Mouse (Mus musculus) adrenal gland, adult (tissue): ENCODE results near the gene 1110002E22Rik.

Experiments
- DNase-seq, 2 experiments: peaks; one replicate each; pipeline ENCODE4 v3.0.0; 2022 to 2023; ENCODE audit warnings: low spot score in 1 of 2; ENCODE audit not compliant: inconsistent age in 2 of 2

1110002E22Rik gene

DNA sequence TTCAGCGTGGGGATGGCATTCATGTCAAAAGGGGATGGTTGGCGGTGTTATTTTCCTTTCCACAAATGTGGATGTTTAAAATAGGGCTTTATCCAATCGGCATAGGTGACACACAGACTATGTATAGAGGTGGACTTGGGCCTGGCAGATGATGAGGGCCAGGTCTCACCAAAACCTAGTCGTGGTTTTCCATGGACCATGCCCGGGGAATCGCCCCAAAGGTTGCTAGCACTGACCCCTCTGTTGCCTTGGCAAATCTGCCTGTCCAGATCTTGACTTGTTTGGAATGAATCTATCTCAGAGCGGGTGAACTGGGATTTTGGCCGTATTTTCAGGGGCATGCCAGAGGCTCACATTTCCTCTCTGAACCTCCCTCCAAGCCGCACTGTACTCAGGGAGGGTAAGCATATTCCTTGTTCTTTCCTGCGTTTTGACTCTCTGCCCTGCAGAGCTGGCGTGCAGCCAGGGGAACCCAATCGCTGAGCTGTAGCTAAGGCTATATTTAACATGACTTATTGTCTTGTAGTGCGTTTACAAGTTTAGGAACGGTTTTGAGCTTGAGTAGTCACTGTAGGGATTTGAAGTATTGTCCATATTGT lies 1.0 kb upstream of the 1110002E22Rik start:
- peak; percentile 59 to 80 for DNase-seq

DNA sequence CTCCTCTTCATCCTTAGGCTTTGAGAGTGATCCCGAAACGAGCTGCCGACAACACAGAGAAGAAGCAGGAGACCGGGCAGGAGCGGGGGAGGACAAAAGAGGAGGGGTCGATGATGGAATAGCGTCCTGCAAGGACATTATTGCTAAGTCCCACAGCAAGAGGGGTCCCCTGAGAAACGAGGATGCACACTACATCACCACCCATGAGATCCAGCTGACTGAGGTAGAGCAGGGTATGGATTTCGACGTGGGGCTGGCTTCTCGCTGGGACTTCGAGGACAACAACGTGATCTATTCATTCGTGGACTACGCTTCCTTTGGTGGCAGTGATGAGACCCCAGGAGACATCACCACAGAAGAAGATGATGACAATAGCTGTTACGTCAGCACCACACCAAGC lies 1.1 kb downstream of the 1110002E22Rik start:
- no peak for DNase-seq

DNA sequence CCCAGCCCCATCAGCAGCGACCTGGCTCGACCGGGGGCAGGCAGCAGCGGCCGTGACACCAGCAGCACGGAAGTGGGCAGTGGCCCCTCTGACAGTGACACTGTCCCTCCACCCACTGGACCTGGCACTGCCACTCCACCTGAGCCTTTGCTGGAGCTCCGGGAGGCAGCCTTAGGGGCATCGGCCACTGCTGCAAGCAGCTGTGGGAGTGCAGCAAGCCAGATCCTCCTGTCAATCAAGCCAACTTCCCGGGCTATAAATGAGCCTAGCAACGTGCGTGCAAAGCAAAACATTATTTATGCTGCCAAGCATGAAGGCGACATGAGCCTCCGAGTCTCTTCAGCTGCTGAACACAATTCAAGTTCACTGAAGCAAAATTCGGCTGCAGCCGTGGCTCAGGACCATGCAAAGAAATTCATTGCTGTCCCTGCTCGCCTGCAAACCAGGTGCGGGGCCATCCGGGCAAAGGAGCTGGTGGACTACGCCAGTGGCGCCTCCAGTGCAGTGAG lies 1.6 kb downstream of the 1110002E22Rik start:
- DNase-seq, result no peak

DNA sequence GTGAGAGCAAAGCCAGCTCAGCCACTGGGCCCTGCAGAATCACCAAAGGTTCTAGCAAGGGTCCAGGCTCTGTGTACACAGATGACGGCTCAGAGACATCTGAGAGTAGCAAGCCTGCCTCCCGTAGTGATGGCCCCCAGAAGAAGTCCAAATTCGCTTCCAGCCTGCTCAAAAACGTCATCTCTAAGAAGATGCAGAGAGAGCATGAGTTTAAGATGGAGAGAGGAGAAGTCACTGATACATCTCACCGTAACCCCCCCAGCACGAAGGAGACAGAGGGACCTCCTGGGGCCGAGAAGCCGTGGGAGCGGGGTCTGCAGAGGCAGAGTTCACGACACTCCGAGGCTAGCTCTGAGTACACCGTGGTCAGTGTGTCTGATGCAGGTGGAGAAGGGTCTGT lies 2.4 kb downstream of the 1110002E22Rik start, which contains the start of gene Gm5105:
Gm5105 (minus strand) TSS at position 101 of the 400 bp plus-strand sequence.
- no peak for DNase-seq

DNA sequence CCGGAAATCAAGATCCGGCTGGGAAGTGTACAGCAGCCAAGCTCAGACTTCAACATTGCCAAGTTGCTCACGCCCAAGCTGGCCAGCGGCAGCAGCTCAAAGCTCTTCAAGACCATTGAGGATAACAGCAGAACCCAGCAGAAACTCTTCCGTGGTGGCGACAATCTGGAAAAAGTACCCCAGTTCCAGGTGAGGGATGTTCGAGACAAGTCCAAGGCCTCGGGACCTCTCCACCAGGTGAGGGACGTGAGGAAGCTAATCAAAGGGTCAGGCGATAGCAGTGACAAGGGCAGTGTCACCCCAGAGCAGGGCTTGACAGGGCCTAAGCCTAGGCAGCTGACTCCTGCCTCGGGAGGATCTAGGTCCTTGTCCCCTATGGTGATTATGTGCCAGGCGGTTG lies 3.3 kb downstream of the 1110002E22Rik start:
- DNase-seq, result no peak

DNA sequence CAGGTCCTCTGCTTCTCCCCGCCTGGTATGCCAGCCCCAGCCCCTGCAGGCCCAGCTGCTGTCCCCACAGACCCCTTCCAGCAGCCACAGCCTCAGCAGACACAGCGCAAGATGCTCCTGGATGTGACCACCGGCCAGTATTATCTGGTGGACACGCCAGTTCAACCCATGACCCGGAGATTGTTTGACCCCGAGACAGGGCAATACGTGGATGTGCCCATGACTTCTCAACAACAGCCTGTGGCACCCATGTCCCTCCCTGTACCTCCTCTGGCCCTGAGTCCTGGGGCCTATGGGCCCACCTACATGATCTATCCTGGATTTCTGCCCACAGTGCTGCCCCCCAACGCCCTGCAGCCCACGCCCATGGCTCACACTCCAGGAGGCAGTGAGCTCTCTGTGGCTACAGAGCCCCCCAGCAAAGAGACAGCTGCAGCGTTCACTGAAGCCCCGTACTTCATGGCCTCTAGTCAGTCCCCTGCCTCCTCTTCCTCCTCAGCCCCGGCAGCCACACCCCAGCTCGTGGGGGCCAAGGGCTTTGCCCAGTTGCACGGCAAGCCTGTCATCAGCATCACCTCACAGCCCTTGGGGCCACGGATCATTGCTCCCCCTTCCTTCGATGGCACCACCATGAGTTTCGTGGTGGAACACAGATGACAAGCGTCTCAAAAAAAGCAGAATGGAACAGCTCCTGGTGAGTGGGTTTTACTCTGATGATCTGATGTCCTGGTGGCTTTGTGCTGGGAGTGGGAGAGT lies 5.1 kb downstream of the 1110002E22Rik start:
- no peak for DNase-seq

DNA sequence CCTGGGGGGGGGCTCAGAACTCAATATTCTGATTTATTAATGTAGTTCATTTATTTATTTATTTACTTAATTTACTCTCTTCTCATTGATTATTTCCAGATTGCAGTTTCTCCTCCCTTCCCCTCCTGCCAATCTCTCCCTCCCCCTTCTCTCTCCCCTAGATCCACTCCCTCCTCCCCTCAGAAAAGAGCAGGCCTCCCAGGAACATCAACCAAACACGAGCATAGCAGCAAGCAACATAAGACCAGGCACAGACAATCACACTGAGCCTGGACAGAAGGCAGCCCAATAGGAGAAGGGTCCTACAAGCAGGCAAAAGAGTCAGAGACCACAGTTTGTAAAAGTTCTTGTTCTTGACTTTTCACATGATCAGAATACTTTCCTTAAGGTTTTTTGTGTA lies 6.2 kb downstream of the 1110002E22Rik start:
- DNase-seq, result no peak

DNA sequence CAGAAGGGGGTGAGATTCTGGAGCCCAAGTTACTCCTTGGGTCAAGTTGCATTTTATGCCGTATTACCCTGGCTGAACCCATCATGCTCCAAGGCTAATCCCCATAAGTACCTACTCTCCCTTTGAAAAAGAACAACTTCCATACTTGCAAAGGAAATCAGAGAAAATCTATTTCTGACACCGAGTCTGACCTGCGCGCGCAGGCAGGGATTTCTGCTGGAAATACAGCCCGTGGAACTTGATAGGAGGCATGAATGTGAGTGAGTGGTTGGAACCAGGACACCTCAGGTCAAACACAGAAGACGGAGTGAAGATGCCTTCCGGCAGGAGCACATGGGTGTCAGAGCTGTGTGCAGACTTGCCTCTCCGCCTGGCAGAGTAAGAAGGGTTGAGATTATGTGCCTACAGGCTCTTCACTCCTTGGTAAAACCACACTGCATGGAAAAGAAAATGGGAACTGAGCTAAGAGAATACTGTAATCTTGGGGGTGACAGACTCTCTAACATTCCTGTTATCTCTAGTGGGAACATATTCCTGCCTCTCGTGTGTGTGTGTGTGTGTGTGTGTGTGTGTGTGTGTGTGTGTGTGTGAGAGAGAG lies 6.7 kb downstream of the 1110002E22Rik start:
- no peak for DNase-seq

DNA sequence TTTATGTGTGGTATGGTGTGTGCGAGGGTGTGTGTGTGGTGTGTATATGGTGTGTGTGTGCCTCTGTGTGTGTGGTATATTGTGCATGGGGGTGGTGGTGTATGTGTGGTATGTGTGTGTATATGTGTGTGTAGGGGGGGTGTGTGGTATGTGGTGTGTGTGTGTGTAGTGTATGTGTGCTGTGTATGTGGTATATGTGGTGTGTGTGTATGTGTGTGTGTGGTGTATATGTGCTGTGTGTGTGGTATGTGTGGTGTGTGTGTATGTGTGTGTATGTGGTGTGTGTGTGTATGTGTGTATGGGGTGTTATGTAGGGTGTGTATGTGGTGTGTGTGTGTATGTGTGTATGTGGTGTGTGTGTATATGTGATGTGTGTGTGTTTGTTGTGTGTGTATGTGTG lies 9.4 kb downstream of the 1110002E22Rik start:
- no peak for DNase-seq

DNA sequence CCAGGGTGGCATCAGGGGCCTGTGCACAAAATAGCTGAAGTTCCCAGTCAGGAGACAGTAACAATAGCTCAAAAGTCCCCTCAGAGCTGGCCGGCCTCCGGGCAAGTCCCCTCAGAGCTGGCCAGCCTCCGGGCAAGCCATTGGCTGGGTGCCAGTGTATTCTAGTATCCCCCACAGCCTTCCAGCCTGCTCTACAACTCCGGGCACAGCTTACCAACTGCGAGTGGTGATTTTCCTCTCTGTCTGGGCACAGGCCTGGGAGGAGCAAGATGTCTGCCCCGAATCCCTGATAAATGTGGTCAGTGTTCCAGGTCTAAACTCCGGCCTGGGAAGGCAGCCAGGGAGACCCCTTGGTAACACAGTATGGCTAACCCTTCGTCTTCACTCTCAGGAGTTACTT lies 10.4 kb downstream of the 1110002E22Rik start:
- peak in 1 of 2 experiments; percentile 31 for DNase-seq

DNA sequence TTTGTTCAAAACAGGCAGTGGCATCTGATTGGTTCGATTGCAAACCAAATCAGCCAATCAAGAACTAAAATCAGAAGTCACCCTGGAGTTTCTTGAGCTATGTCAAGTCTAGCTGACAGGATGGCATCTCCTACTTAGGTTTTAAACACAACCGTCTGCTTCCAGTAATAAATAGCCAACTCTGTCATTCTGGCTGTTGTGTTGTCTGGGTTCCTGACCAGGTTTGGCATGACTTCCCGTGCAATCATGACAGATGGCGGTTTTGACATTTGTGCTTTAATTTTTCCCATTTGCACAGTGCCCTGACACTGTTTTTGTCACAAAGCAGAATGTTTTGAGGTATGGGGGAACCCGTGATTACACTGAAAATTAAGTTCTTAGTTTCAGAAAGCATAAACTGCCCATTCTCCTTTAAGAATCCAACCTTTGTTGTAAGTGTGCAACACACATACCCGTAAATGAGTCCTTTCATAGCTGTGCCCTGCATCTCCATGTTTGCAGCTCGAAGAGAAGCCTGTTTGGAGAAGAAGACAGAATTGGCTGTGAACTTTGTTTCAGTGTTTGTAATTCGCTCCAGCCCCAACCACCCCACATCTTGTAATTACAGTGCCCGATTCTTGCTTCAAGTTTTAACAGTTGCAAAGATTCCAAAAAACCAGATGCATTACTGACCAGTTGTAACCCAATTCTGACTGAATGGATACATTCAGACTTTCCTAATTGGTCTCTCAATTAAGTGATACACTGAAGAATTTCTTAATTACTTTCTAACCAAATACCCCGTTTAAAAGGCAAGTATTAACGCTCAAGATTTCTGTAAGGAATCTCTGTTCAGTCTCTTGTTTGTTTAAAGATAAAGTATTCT lies 12.9 kb downstream of the 1110002E22Rik start:
- peak in 1 of 2 experiments; percentile 20 for DNase-seq

DNA sequence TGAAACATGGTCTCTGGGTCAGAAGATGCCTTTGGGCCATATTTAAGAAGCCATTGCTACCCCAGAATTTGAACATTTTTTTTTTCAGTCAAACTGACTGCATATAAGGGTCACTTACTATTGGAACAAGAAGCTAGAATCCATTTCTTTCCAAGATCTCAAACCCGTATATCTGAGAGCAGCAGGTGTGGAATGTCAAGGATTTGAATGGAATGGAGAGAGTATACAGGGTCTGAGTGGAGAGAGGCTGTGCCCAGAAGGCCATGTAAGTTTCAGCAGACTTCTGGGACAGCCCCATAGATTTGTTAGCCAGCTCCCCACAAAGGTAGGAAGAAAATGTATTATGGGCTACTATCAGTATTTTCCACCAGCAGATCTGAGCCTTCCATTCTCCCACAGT lies 13.8 kb downstream of the 1110002E22Rik start:
- no peak for DNase-seq

DNA sequence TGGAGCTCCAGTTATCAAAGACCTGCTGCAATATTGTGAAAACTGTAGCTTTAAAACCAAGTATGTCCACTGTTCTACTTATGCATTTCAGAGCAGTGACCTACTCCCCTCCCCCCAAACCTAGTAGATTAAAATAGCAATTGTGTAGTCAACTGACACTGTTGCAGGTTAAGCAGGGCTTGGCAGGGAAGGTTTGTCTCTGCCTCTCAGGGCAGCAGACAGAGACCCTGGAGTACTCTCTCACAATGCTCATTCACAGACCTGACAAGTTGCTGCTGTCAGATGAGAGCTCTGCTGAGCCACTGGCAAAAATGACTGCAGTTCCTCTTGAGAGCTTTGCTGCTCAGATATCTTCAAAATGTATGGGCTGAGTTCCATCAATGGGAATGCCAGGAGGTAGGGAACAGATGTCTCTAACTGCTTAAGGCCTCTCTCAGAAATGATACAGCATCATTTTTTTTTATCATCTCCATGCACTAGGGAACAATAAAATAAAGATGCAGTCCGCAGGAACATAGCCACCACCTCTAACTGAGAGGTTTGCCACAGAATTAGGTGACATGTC lies 18.3 kb downstream of the 1110002E22Rik start:
- DNase-seq, result no peak

DNA sequence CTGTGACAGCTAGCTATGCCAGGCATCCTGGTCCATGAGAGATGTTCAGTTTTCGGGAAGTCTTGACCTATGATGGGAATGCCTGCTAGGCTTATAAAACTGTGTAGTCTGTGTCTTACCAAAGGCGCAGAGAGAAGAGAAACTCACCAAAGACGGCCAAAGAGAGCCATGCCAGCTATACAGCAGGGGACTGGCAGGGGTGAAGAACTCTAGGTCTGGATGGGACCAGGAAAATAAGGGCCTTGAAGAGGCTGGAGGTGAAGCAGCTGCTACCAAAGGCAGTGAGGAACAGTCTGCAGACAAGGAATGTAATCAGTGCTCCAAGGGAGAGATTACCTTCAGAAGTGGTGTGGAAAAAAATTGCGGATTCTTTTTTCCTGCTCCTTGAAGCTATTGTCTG lies 19.0 kb downstream of the 1110002E22Rik start:
- no peak for DNase-seq

DNA sequence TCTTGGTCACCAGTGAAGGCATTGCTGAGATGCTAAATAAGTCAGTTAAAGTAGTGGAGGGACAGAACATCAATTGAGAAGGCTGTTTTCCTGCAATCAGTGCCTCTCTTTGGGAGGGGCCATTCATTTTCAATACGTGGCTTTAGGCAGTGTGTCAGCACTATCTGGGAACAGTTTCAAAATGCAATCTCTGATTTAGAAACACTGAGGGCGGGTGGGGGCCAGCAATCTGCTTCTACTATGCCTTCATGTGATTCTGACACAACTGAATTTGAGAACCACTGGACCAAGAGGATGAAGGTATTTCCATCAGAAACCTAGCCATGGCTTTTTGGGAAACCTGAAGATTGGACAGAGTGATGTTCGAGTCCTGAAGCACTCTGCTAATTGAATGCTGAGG lies 30.4 kb downstream of the 1110002E22Rik start:
- peak in 1 of 2 experiments; percentile 55 for DNase-seq

DNA sequence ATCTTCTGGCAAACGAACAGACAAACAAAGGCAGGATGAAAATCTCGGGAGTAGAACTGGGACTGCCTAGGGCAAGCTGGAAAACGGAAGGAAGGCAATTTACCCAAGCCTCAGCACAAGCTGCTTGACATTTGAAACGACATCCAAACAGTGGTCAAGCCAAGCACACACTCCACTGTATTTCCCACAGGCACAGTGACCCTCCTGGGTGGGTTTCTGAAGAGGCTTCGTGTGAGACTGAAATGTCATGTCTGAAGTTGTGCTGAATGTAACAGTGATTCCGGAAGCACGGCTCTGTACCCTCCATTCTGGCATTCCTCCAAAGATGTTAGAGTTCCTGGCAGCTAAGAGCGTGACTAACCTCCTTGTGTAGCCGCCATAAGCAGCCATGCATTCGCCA lies 30.9 kb downstream of the 1110002E22Rik start:
- DNase-seq, result peak in 1 of 2 experiments; percentile 53

DNA sequence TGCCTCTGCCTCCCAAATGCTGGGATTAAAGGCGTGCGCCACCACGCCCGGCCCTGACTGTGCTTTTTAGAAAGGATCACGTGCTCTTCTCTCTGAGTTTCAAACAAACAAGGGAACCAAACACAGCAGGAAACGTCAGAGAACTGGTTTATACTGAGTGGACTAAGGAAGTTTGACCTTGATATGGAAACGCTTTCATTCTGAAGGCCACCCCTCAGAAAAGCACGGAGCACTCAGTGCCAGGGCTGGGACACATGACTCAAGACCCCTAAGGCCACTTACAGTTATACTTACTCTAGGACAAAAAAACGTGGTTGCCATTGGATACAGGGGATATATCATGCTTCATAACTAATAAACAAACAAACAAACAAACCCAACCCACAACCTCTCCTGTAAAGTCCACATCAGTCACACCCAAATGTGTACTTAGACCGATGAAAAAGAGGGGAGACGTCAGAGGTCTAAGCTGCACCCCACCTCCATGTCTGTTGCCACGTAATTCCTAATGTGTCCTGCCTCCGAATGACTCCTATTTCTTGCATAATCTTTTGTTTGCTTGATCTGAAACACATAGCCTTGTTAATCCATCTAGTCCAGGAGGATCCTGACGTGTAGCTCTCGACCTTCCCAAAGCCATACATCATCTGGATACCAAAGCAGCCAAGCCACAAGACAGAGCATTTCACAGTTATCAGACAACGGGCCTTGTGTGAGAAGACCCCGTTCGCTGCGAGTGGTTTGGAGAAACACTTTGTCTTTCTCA lies 31.6 kb downstream of the 1110002E22Rik start:
- DNase-seq, result peak; percentile 54 to 87

DNA sequence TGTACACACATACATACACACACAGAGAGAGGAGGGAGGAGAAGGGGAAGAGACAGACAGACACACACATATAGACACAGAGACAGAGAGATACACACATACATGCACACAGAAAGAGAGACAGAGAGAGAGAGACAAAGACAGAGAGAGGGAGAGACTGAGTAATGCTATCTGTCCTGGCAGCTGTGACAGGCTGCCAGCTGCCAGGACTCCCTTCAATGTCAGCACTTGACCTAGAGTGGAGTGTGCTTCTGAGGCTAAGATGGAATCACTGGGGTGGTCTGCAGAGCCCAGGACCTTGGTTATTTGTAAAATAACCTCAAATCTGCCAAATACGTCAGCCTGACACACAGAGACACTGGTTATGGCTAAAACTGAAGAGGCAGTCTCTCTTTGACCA lies 32.9 kb downstream of the 1110002E22Rik start:
- peak in 1 of 2 experiments; percentile 78 for DNase-seq

DNA sequence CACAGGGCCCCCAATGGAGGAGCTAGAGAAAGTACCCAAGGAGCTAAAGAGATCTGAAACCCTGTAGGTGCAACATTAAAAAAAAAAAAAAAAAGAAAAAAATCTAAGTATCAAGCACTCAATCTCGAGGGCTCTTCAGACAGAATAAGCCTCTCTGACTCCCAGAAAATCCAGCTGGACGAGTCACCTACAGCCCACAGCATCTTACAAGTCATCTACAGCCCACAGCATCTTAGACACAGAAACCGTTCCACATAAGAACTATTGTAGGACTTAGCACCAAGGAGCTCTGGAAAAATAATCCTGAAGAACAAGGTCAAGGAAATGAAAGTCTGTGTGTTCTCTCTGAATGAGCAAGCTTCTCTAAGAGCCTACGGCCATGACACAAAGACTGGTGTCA lies 37.1 kb downstream of the 1110002E22Rik start:
- DNase-seq, result no peak

DNA sequence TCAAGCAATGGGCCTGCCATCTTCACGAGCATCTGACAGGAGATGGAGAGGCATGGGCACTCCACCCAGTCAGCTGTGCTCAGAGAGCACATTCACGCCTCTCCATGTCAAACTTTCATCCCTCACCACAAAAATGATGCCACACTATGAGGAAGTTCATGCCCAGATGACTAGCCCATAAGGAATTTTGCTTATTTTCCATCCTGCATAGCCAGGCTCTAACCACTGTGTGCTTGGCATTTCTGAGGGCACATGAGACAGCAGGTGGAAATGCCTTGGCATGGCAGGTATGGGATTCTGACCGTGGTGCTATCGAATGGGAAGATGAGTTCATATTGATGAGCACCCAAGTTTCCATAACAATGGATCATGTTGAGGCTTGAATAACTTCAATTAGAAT lies 38.8 kb downstream of the 1110002E22Rik start:
- no peak for DNase-seq
